Mouse (Mus musculus) forebrain, embryonic 10.5 days (tissue): Measurements from ENCODE around the gene Heatr5a. TPM values are rescaled to one million over a fixed set of nuclear protein-coding genes. Genes with fewer than 3 reads are reported as not detected.

Experiments used
- DNase-seq: peaks from one replicate; pipeline ENCODE4 v3.0.0-alpha.2; 2017; ENCODE audit warnings: low spot score; ENCODE audit errors: extremely low spot score
- H3K27ac ChIP-seq: fragments of 300-500 bp; sonication (generic); 2 replicates; pipeline ENCODE4 v1.5.1; 2016; ENCODE audit warnings: mild to moderate bottlenecking
- H3K27me3 ChIP-seq: fragments of 300-500 bp; sonication (generic); 2 replicates; pipeline ENCODE4 v1.6.1; 2016; ENCODE audit warnings: mild to moderate bottlenecking; ENCODE audit not compliant: poor library complexity, severe bottlenecking
- H3K36me3 ChIP-seq: fragments of 300-500 bp; sonication (generic); replicated peaks from 2 replicates; pipeline ENCODE4 v1.6.1; 2016; ENCODE audit warnings: mild to moderate bottlenecking, moderate library complexity
- H3K4me1 ChIP-seq: fragments of 300-500 bp; sonication (generic); 2 replicates; pipeline ENCODE4 v1.6.1; 2016
- H3K4me3 ChIP-seq: fragments of 300-500 bp; sonication (generic); 2 replicates; pipeline ENCODE4 v1.5.1; 2016; ENCODE audit warnings: mild to moderate bottlenecking, moderate library complexity
- H3K9me3 ChIP-seq: fragments of 300-500 bp; sonication (generic); 2 replicates; pipeline ENCODE4 v1.6.1; 2016; ENCODE audit warnings: mild to moderate bottlenecking, moderate library complexity
- WGBS: fragments of 180-500 bp; shearing (Covaris S2); methylation state at CpG from one replicate; pipeline ENCODE4 v1.1.7; 2016; 5-methylcytosine and 5-hydroxymethylcytosine counted together
- polyA plus RNA-seq: library from polyadenylated mRNA; unstranded; fragments of >200 nt; fragmentation: Nextera tagmentation; extraction: Ambion mirVana; gene quantifications from 2 replicates; pipeline ENCODE4 v1.2.1, GENCODE M21; 2016

The Heatr5a gene
- polyA plus RNA-seq, 1 experiment from 2014 or later: 14.5 TPM

DNA sequence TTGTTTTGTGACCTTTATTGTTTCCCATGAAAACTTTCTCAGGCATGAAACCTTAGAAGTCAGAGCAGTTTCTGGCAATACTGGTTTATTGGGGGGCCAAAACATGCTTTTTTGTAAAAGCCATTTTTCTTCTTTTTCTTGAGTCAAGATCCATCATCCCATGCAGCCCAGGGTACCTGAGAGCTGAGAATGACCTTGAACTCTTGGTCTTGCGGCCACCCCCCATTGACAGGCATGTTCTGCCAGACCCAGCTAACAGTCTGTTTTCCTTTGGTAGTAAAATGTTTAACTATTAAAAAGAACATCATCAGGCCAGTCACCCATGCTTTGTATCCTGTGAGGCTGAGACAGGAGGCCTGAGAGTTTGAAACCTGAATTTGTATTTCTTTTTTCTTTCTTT is 125.9 kb downstream of the Heatr5a start:
- H3K4me3 ChIP-seq: peak overlapping the region; percentile 57
- WGBS: 34% methylated on average over 1 of the region's 1 CpGs
- no peak for DNase-seq

DNA sequence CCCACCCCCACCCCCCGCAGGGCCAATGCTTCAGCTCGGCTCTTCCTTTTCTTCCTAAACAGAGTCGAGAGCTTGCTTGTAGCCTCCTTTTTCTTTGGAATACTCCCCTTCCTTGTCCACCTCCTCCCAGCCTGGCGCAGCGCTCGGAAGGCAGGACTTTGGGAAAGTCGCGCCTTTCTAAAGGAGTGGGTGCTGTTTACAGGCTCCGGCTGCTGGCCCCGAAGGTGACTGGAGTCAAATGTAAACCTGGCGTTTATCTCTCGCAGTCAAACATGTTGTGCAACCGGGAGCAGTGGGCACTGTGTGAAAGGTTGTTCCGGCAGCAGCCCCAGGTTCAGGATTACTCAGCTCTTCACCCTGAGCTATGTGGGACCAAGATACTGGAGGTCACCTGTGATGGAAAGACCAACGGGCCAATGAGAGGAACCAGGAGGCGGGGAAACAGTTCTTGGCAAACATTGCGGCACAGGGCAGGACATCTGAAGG is 126.3 kb downstream of the Heatr5a start:
- peak; percentile 85 for DNase-seq
- peaks cover 11% of the 10 kb centered on the region for H3K27me3 ChIP-seq
- H3K36me3 ChIP-seq: no peaks in the 10 kb centered on the region
- H3K9me3 ChIP-seq: no peaks in the 10 kb centered on the region
- peaks cover 29% of the 10 kb centered on the region for H3K4me1 ChIP-seq
- peak overlapping the region; percentile 85 for H3K27ac ChIP-seq
- H3K4me3 ChIP-seq: peak overlapping the region; percentile 57
- WGBS: under 1% methylated on average over 17 of the region's 17 CpGs

More for the DNA sequence above, 125.9 kb downstream of the Heatr5a start:
- Histone ChIP-seq H3K4me1 (peaks cover 29% of the 10 kb centered on the region), H3K36me3 (no peaks in the 10 kb centered on the region), H3K27me3 (peaks cover 11% of the 10 kb centered on the region), H3K9me3 (no peaks in the 10 kb centered on the region), H3K27ac (peak overlapping the region; percentile 85)

DNA sequence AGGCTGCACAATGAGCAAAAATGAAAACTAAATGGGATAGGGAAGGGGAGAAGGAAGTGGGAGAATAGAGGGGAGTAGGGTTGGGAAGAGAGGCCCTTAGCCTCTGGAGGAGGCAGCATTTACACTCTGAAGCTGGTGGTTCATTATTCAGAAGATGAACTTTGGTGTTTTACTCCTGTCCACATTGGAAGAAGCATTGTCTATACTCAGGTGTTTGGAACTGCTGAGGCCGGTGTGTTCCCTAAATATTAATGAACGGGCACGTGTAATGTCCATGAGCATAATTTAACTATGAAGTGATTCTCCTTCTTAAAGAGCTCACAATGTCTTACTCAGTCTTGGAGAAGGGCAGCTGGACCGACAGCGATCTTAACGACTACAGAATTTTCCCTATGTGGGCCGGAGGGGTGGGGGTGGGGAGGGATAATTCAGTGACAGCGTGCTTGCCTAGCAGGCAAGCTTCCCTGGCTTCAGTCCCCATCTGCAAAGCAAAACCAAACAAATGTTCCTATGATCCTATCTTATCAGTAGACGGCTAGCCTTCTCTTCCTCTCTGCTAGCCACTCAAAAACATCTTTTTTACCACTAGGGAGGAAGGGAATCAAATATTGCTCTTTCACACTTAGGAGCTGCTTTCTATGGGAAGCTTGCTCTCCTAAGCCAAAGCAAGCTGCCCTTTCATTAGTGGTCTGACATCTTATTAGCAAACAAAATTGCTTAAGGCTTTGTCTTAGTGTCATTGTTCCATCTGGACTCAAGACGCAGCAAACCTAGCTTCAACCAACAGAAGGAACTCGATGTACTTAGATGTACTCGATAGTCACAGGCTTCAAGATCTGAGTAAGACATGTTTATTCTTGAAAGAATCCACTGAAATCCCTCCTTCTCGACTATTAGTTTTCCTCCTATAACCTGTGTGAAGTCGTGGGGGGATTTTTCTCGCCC is 127.3 kb downstream of the Heatr5a start:
- no peak for DNase-seq
- H3K4me3 ChIP-seq: peak overlapping the region; percentile 57
- H3K4me1 ChIP-seq: peaks cover 29% of the 10 kb centered on the region

DNA sequence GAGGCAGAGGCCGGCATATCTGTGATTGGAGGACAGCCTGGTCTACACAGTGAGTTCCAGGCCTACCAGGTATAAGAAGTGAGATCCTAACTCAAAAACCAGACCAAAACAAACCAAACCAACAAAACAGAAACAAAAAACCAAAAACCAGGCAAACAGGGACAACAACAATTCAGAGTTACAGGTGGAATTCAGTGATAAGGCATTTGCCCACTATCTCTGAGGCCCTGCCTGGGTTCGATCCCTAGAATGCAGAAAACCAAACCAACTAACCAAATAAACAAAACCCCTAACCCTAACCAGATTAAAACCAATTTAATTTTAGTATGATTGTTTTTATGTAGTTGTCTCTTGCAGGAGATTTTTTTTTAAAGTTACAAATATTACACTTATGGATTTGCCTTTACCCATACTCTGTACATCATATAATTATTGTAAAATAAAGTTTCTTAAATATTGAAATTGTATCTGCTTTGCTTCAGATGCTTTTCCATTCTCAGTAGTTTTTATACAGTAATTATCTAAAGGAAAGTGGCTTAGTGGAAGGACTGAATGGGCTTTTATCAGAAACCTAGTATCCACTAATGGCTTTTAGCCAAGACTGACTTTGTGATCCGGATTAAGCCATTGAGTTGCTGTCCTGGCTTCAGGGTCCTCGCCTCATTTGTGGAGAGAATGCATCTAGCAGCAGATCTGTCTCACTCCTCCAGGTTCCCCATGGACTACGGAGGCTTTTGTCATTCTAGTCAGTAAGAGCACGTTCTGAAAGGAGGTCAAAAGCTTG is 128.8 kb downstream of the Heatr5a start:
- Histone ChIP-seq H3K9me3 (no peaks in the 10 kb centered on the region), H3K4me3 (no peak overlapping the region), H3K27me3 (peaks cover 11% of the 10 kb centered on the region), H3K4me1 (peaks cover 29% of the 10 kb centered on the region), H3K27ac (no peak overlapping the region), H3K36me3 (no peaks in the 10 kb centered on the region)
- 41% methylated on average over 6 of the region's 6 CpGs for WGBS
- no peak for DNase-seq

More for the DNA sequence above, 127.3 kb downstream of the Heatr5a start:
- 33% methylated on average over 15 of the region's 15 CpGs for WGBS
- no peaks in the 10 kb centered on the region for H3K36me3 ChIP-seq
- H3K9me3 ChIP-seq: no peaks in the 10 kb centered on the region
- H3K27ac ChIP-seq: peak overlapping the region; percentile 85
- peaks cover 11% of the 10 kb centered on the region for H3K27me3 ChIP-seq

DNA sequence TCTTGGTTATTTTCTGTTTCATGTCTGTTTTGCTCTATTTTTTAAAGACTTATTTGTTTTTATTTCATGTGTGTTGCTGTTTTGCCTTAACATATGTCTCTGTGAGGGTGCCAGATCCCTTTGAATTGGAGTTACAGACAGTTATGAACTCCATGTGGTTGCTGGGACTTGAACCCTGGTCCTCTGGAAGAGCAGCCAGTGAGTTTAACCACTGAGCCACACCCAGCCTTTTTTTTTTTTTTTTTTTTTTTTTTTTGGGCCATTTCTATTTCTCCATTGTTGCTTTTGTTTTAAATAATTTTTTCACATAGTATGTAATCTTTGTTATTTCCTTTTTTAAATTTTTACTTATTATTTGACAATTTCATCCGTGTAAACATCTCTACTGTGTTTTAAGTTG is 131.3 kb downstream of the Heatr5a start:
- Histone ChIP-seq H3K27me3 (peaks cover 11% of the 10 kb centered on the region), H3K36me3 (no peaks in the 10 kb centered on the region), H3K4me3 (no peak overlapping the region), H3K4me1 (peaks cover 25% of the 10 kb centered on the region), H3K9me3 (no peaks in the 10 kb centered on the region), H3K27ac (no peak overlapping the region)
- DNase-seq: no peak
- WGBS: 88% methylated on average over 1 of the region's 1 CpGs

DNA sequence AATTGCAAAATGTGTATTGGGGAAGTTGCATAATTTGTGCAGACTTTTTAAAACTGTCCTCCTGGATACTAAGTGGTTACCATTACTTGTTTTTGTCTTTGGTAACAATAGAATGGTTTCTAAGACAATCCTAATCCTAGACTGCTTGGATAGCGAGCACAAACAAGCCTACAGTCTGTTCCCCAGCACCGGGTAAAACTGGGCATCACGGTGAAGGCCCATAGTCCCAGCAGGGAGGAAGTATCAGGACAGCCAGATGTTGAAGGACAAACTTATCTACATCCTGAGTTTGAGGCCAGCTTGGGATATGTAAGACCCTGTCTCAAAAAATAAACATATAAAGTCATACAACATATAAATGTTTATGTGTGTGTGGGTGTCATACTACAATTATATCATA is 135.9 kb downstream of the Heatr5a start:
- 60% methylated on average over 3 of the region's 3 CpGs for WGBS
- peaks cover 15% of the 10 kb centered on the region for H3K27me3 ChIP-seq
- H3K4me3 ChIP-seq: no peak overlapping the region
- H3K4me1 ChIP-seq: peaks cover 7% of the 10 kb centered on the region
- no peak for DNase-seq
- H3K36me3 ChIP-seq: no peaks in the 10 kb centered on the region
- no peaks in the 10 kb centered on the region for H3K9me3 ChIP-seq
- H3K27ac ChIP-seq: no peak overlapping the region

DNA sequence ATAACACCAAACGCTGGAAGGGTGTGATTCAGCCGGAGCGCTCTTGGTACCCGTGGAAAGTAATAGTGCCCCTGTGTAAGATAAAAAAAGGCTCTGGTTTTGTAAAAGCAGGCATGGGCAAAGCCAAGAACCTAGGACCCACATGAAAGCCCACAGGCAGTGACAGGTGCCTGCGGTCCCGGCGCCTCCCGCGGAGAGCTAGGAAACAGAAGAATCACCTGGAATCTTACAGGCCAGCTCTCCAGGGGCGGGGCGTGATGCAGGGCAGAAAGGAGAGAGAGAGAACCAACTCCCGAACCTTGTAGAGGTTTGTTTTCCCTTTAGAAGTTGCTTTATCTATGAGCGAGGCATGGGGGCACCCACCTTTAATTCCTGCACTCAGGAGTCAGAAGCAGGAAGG is 139.2 kb downstream of the Heatr5a start:
- WGBS: 72% methylated on average over 13 of the region's 13 CpGs
- Histone ChIP-seq H3K27me3 (peaks cover 15% of the 10 kb centered on the region), H3K9me3 (no peaks in the 10 kb centered on the region), H3K27ac (no peak overlapping the region), H3K4me3 (no peak overlapping the region), H3K4me1 (peaks cover 24% of the 10 kb centered on the region), H3K36me3 (peaks cover 4% of the 10 kb centered on the region; the same call in 1 of the 2 replicates)
- DNase-seq: no peak

DNA sequence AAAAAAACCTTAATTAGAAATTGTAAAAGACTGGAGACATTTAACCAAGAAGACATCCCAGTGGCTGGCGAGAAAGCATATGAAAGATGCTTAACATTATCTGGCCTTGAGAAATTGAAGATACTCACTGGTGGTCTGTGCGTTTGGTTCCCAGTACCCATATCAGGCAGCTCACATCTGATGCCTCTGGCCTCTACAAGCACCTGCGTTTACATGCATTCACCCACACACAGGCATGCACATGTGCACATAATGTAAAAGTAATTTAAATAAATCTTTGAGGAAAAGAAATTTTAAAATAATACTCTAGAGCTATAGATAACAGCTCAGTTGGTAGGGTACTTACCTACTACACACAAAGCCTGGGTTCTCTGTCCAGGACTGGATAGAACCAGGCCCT is 139.8 kb downstream of the Heatr5a start:
- peaks cover 24% of the 10 kb centered on the region for H3K4me1 ChIP-seq
- no peak overlapping the region for H3K4me3 ChIP-seq
- no peaks in the 10 kb centered on the region for H3K9me3 ChIP-seq
- peaks cover 15% of the 10 kb centered on the region for H3K27me3 ChIP-seq
- WGBS: 94% methylated on average over 3 of the region's 3 CpGs
- H3K36me3 ChIP-seq: peaks cover 9% of the 10 kb centered on the region
- DNase-seq: no peak
- no peak overlapping the region for H3K27ac ChIP-seq

DNA sequence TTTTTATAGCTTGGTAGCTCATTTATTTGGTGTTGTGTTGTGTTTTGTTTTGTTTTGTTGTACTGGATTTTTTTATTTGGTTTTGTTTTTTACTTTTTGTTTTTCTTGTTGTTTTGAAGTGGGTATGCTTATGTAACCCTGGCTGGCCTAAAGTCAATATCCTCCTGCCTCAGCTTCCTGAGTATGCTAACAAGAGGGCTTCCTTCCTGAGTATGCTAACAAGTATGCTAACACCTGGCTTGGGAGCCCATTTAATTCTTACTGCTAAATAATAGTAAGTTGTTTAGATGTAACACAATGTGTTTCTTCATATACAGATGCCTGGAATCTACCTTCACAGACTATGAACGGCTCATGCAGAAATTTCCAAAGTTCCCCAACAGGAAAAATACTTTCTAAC is 140.4 kb downstream of the Heatr5a start:
- Histone ChIP-seq H3K9me3 (no peaks in the 10 kb centered on the region), H3K27me3 (peaks cover 15% of the 10 kb centered on the region), H3K27ac (peak overlapping the region; percentile 99), H3K36me3 (peaks cover 13% of the 10 kb centered on the region), H3K4me3 (peak overlapping the region; percentile 64), H3K4me1 (peaks cover 24% of the 10 kb centered on the region)
- DNase-seq: no peak
- WGBS: 89% methylated on average over 1 of the region's 1 CpGs

DNA sequence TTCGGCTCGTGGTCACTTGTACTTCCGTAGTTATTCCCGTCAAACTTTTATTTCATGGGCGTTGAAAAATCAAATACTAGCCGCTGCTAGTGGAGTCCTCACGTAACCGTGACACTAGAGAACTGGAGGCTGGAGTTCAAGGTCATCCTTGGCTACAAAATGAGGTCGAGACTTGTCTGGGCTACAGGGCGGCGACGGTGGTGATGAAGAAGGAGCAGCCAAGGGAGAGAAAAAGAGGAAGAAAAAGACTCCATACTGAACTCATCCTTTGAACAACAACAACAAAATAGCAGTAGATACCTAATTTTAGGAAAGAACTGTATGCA is 141.1 kb downstream of the Heatr5a start:
- WGBS: 2% methylated on average over 12 of the region's 12 CpGs
- Histone ChIP-seq H3K27ac (peak overlapping the region; percentile 99), H3K4me1 (peaks cover 24% of the 10 kb centered on the region), H3K9me3 (no peaks in the 10 kb centered on the region), H3K36me3 (peaks cover 20% of the 10 kb centered on the region), H3K27me3 (peaks cover 15% of the 10 kb centered on the region), H3K4me3 (peak overlapping the region; percentile 64)
- no peak for DNase-seq

DNA sequence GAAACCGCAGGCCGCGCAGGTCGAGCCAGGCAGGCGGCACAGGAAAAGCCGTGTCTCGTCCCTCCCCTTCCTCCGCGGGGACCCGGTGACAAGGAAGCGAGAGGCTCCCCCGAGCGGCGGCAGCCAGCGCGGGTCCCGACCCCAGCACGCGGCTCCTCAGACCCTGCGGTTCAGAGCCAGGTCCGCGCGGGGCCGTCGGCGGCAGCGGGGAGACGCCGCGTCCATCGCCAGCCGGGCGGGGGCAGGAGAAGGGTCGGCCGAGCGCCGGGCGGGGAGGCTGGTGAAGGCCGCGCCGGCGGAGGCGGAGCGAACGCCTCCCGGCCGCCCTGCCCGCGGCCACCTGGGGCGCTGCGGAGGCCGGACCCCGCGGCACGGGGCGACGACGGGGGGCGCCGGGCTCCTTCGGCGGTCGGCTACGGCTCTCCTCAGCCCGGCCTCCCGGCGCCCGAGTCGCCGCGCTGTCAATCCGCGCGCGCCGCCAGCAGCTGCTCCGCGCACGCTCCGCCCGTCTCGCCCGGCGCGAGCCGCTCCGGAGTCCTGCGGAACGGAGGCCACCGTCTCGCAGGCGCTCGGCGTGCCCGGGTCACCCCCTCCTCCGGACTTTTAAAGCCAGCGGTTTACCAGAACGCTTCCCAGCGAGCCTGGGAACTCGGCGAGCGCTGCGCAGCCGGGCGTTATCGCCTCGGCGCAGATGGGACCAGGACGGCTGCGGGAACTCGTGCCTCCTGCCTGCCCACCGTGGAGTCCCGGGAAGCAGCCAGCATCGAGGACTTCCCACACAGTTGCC is 141.6 kb downstream of the Heatr5a start, which contains the start of gene Hectd1:
Gene Hectd1, minus strand, starts transcription at position 247 of the 787 bp plus-strand sequence.
- WGBS: under 1% methylated on average over 114 of the region's 114 CpGs
- DNase-seq: peak; percentile 87
- Histone ChIP-seq H3K4me3 (peak within 1 kb of the TSS; percentile 64), H3K36me3 (peaks cover 25% of the 10 kb centered on the region), H3K27ac (peak within 1 kb of the TSS; percentile 99), H3K9me3 (no peaks in the 10 kb centered on the region), H3K27me3 (peaks cover 15% of the 10 kb centered on the region), H3K4me1 (peaks cover 24% of the 10 kb centered on the region)

DNA sequence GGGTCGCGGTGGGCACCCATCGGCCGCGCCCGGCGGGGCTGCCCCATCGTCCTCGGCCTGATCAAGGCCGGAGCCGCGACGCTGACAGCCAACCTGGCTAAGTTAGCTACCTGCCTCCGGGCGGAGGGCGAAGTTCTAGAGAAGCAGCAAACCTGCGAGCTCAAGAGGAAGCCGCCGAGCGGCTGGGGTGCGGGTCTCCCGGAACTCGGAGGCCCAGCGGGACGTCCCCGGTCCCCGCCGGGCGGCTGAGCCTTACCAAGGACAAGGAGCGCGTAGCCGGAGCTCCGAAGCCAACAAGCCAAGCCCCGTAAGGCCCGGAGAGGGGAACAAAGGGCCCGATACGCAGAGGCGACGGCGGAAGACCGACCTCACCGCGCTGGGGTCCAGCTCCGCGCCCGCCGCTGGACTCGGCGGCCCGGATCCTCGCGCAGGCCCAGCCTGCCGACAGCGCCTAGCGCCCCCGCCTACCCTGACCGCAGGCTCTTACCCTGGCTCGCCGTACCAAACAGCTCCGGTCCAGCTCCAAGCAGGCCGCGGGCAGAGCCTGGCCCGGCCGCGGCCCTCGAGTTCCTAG is 142.3 kb downstream of the Heatr5a start:
- under 1% methylated on average over 62 of the region's 66 CpGs for WGBS
- peak overlapping the region; percentile 64 for H3K4me3 ChIP-seq
- peaks cover 32% of the 10 kb centered on the region for H3K36me3 ChIP-seq
- peak overlapping the region; percentile 99 for H3K27ac ChIP-seq
- H3K4me1 ChIP-seq: peaks cover 24% of the 10 kb centered on the region
- H3K27me3 ChIP-seq: peaks cover 15% of the 10 kb centered on the region
- no peaks in the 10 kb centered on the region for H3K9me3 ChIP-seq
- DNase-seq: no peak
